Mouse (Mus musculus) frontal cortex, adult 2 months (tissue): ENCODE results near the gene Pgm3. TPM values are rescaled to one million over a fixed set of nuclear protein-coding genes. Genes with fewer than 3 reads are reported as not detected.
"Not testable (repeated sequence)": the region's sequence is repeated elsewhere in the genome, so short reads cannot be mapped to it uniquely, and the experiment has no call there.

Source experiments
- DNase-seq, 2 experiments: peaks; one replicate each; pipeline ENCODE4 v3.0.0; 2022; ENCODE audit warnings: low spot score in 1 of 2; ENCODE audit errors: extremely low spot score in 1 of 2
- polyA plus RNA-seq: library from polyadenylated mRNA; depleted of rRNA; stranded (reverse); fragments of >200 nt; gene quantifications from 2 replicates; pipeline ENCODE4 v1.2.3, GENCODE M21; 2012; rRNA removed

The Pgm3 gene
- 10.8 and 11.2 TPM in 2 replicates for polyA plus RNA-seq

DNA sequence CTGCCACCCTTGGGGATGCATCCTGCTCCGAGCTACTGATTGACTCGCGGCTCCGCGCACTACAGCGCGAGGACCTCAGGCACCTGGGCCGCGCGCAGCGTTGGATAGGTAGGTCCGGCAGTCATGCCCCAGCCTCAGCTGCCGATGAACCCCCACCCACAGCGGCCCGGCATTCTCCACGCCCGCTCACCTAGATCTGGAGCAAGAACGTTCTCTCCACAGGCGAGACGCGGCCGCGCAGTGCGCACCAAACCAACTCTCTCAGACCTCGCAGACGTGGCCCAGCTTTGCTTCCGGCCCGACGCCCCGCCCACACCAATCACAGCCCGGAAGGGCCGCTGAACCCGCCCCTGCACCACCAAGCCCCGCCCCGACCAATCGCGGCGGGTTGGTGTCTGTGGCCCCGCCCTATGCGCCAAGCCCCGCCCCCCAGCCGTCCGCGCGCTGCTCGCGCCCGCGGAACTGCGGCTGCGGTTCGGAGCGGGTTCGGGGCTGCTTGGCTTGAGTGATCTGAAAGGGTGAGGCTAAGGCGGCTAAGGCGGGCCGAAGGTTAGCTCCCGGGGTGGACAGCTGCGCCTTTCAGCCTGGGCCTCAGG is at the start of gene Pgm3, which contains the start of gene Rwdd2a:
Gene Pgm3, minus strand, starts transcription at position 303 of the 596 bp plus-strand sequence.
Gene Rwdd2a, plus strand, starts transcription at position 452 of the 596 bp plus-strand sequence.
- peak; percentile 91 to 95 for DNase-seq

- DNase-seq: no peak
Measured at GRCm38 (mm10) chr9:86619341-86620139, 47.9 kb upstream of the Pgm3 start.

GRCm38 (mm10) chr9:86617837-86618492 is 46.3 kb upstream of the Pgm3 start:
- no peak for DNase-seq

GRCm38 (mm10) chr9:86615765-86616164 is 44.1 kb upstream of the Pgm3 start:
- DNase-seq: no peak

DNA sequence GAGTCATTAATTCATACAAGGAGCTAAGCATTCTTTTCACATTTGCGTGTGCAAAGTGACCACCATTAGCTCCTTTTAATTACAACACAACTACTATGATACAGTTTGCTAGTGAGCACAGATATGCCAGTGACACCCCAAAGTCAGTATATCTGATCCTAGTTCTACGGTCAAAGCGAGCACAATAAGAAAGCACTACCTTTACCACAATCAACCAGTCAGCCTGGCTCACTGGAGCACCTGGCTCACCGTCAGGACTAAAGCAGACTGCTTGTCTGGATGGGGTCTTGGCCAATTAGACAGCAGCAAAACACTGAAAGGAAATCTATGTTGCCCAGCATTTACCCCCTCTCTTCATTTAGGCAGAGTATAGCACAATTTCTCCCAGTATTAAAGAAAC is 40.4 kb upstream of the Pgm3 start:
- DNase-seq: no peak

GRCm38 (mm10) chr9:86605776-86606175 is 34.1 kb upstream of the Pgm3 start:
- no peak for DNase-seq

- no peak for DNase-seq
Measured at GRCm38 (mm10) chr9:86599723-86600303, 28.2 kb upstream of the Pgm3 start.

DNA sequence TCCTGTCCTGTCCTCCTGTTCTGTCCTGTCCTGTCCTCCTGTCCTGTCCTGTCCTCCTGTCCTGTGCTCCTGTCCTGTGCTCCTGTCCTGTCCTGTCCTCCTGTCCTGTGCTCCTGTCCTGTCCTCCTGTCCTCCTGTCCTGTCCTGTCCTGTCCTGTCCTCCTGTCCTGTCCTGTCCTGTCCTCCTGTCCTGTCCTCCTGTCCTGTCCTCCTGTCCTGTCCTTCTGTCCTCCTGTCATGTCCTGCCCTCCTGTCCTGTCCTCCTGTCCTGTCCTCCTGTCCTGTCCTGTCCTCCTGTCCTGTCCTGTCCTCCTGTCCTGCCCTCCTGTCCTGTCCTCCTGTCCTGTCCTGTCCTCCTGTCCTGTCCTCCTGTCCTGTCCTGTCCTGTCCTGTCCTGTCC is 25.3 kb upstream of the Pgm3 start:
- not testable (repeated sequence) for DNase-seq

DNA sequence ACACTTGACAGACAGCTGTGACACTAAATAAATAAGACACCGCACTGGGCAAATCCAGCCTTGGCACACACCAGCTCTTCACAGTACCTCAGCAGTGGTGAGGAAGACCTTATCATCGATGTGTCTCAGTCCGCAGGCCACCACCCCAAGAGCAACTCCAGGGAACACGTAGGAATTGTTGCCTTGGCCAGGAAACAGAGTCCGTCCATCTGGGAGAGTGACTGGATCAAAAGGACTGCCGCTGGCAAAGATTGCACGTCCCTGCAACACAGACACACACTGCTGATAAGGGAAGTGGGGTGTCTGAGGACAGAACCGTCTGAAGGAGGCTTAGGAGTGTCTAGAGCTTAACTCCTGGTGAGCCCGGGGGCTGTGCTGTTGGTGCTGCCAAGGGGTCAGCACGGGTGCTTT is 22.7 kb upstream of the Pgm3 start:
- DNase-seq: not testable (repeated sequence)

- peak; percentile 51 to 74 for DNase-seq
Measured at GRCm38 (mm10) chr9:86592676-86593668, 21.3 kb upstream of the Pgm3 start.

- no peak for DNase-seq
Measured at GRCm38 (mm10) chr9:86587019-86587795, 15.6 kb upstream of the Pgm3 start.

- DNase-seq: peak; percentile 46 to 84
Measured at GRCm38 (mm10) chr9:86583740-86584139, 12.1 kb upstream of the Pgm3 start.

- no peak for DNase-seq
Measured at GRCm38 (mm10) chr9:86579657-86580056, 8.0 kb upstream of the Pgm3 start.

DNA sequence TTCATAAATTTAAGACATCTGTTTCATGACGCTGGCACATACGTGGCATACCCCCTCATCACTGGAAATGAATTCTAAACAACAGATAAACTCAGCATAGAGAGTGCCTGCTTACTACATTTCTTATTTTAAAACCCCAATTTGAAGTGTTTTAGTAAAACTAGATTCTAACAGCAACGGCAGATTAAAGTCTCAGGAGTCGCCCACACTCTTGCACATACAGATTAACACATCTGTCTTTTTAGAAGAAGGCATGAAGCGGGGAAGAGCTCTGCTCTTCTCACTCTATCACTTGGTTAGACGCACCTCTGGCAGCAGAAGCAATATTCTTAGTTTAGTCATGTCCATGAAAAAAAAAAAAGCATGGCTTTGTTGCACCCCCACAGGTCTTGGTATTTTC is 3.5 kb upstream of the Pgm3 start:
- peak in 1 of 2 experiments; percentile 37 for DNase-seq

DNA sequence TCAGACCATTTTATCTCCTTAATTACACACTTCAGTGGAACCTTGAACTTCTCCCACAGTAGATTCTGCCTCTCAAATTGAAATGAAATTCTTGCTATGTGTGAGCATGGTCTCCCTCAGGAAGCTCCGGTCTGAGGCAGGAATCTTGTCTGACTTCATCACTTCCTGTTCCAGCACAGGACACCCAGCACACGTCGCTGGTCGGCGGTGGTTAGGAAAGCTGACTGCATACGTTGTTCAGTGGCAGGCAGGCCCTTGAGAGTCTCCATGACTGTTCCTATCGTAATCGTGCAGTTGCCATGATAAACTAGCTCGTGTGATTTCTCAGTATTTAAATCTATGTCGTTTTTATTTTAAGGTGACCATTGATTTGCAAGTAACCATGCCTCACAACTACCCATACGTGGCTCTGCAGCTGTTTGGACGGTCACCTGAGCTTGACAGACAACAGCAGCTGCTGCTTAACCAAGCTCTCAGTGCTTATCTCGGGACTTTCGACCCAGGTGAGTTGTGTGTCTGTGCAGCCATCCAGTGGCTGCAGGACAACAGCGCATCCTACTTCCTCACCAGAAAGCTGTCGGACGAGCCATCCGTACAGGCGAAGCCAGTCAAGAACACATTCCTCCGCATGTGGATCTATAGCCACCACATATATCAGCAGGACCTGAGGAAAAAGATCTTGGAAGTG is 2.1 kb upstream of the Pgm3 start:
- no peak for DNase-seq

GRCm38 (mm10) chr9:86572636-86573291 is 1.1 kb upstream of the Pgm3 start:
- DNase-seq: peak; percentile 74 to 90

- peak in 1 of 2 experiments; percentile 32 for DNase-seq
Measured at GRCm38 (mm10) chr9:86572196-86572595, 554 bp upstream of the Pgm3 start.

- DNase-seq: no peak
Measured at GRCm38 (mm10) chr9:86570946-86571345, 696 bp downstream of the Pgm3 start.
